In genomic region chr1:77870125-77870524, GRCm38 (mm10) we compare ENCODE assay signal across 23 mouse cellular contexts.
DNase-seq lines count a peak whose midpoint lies in the region; ATAC-seq and TF ChIP-seq lines count a peak whose summit lies in the region.
"Had no signal": no experiment of that assay in that cellular context is flagged by ENCODE, and none has a peak within 500 bp of the region (broad histone marks: within the 10 kb centered on the region; RNA-seq: fewer than 3 reads in every experiment).

No protein-coding gene starts in this region.

- H3K4me3 ChIP-seq in lung, postnatal 0 days (ENCODE audit: low read depth, low read length) = no peak overlapping the region
- no peak overlapping the region for H3K4me3 ChIP-seq in forebrain, embryonic 10.5 days
- H3K4me3 ChIP-seq: embryonic facial prominence, embryonic 10.5 days; embryonic facial prominence, embryonic 12.5 days; erythroblast, embryonic 14.5 days; forebrain, embryonic 13.5 days; forebrain, embryonic 15.5 days had no signal

- no peak overlapping the region for H3K27ac ChIP-seq in lung, postnatal 0 days (ENCODE audit: low read length)
- no peak overlapping the region for H3K27ac ChIP-seq in forebrain, embryonic 10.5 days
- H3K27ac ChIP-seq: embryonic facial prominence, embryonic 10.5 days; embryonic facial prominence, embryonic 12.5 days; forebrain, embryonic 13.5 days; forebrain, embryonic 15.5 days had no signal

- no peaks in the 10 kb centered on the region for H3K36me3 ChIP-seq in lung, postnatal 0 days (ENCODE audit: insufficient read depth, low read length)
- H3K36me3 ChIP-seq in forebrain, embryonic 10.5 days (replicated peaks) = no peaks in the 10 kb centered on the region
- H3K36me3 ChIP-seq: embryonic facial prominence, embryonic 10.5 days; embryonic facial prominence, embryonic 12.5 days; forebrain, embryonic 15.5 days; G1E had no signal

- no peaks in the 10 kb centered on the region for H3K4me1 ChIP-seq in lung, postnatal 0 days (ENCODE audit: insufficient read depth, low read depth, low read length)
- H3K4me1 ChIP-seq in forebrain, embryonic 10.5 days = no peaks in the 10 kb centered on the region
- H3K4me1 ChIP-seq: embryonic facial prominence, embryonic 10.5 days; embryonic facial prominence, embryonic 12.5 days; forebrain, embryonic 13.5 days; forebrain, embryonic 15.5 days had no signal

- no peaks in the 10 kb centered on the region for H3K27me3 ChIP-seq in lung, postnatal 0 days (replicated peaks; ENCODE audit: insufficient read depth, low read length)
- no peaks in the 10 kb centered on the region for H3K27me3 ChIP-seq in forebrain, embryonic 10.5 days (ENCODE audit: poor library complexity, severe bottlenecking)
- H3K27me3 ChIP-seq: CH12.LX; embryonic facial prominence, embryonic 12.5 days; forebrain, embryonic 13.5 days; forebrain, embryonic 15.5 days; Patski had no signal

- H3K4me2 ChIP-seq in lung, postnatal 0 days (replicated peaks; ENCODE audit: low read depth, low read length) = no peak overlapping the region
- H3K4me2 ChIP-seq: embryonic facial prominence, embryonic 12.5 days; forebrain, embryonic 13.5 days; forebrain, embryonic 15.5 days had no signal

- no peak overlapping the region for H3K9ac ChIP-seq in lung, postnatal 0 days (replicated peaks; ENCODE audit: low read depth)
- H3K9ac ChIP-seq: embryonic facial prominence, embryonic 12.5 days; forebrain, embryonic 13.5 days; forebrain, embryonic 15.5 days; forebrain, postnatal 0 days had no signal

- 28% methylated on average over 2 of the region's 2 CpGs for WGBS in lung, postnatal 0 days
- WGBS in forebrain, embryonic 10.5 days = 74% methylated on average over 2 of the region's 2 CpGs

- TF ChIP-seq EP300 in lung, postnatal 0 days (IDR thresholded peaks at IDR 0.05) = peak; percentile 87

- no peak for TF ChIP-seq CTCF in lung, postnatal 0 days (IDR thresholded peaks at IDR 0.05)

- ATAC-seq in lung, postnatal 0 days = peak; percentile 37; the same call in 1 of the 2 replicates
- ATAC-seq: activated CD4-positive, CD25-positive, alpha-beta regulatory T cell, adult 4 months; forebrain, embryonic 15.5 days; forebrain, postnatal 0 days; Patski had no signal

- peak; percentile 53 for DNase-seq in lung, postnatal 0 days (ENCODE audit: low spot score)
- DNase-seq in lung, postnatal 10 days = no peak
- DNase-seq in NIH3T3 (ENCODE audit: low read depth) = peak; percentile 50
- no peak for DNase-seq in forebrain, embryonic 10.5 days (ENCODE audit: extremely low spot score, low spot score)
- no peak for DNase-seq in kidney, adult 18-20 months
- DNase-seq: adrenal gland, adult 8-10 months; adrenal gland, postnatal 14 days; adrenal gland, postnatal 36 days; cerebellum, adult 11-12 months; cerebellum, adult 2 months; cerebellum, adult 9-10 months; cerebellum, postnatal 10 days; cerebellum, postnatal 25 days; forebrain, postnatal 0 days had no signal

- no peaks in the 10 kb centered on the region for H3K9me3 ChIP-seq in lung, postnatal 0 days (ENCODE audit: low read length)
- no peaks in the 10 kb centered on the region for H3K9me3 ChIP-seq in forebrain, embryonic 10.5 days
- H3K9me3 ChIP-seq: embryonic facial prominence, embryonic 10.5 days; embryonic facial prominence, embryonic 12.5 days; forebrain, embryonic 13.5 days; forebrain, embryonic 15.5 days had no signal

Comparison
In these comparisons a context has a peak if more than half of its experiments do, and no peak if none do; other contexts are left out.
1. DNase-seq: peak in lung, postnatal 0 days (single experiment) and NIH3T3 (single experiment); none in lung, postnatal 10 days (single experiment), forebrain, embryonic 10.5 days (single experiment) and kidney, adult 18-20 months (single experiment).